Mouse (Mus musculus): ENCODE measurements around the gene Snx6.
"Not testable (repeated sequence)": the region's sequence is repeated elsewhere in the genome, so short reads cannot be mapped to it uniquely, and the experiment has no call there.

Gene Snx6

GRCm38 (mm10) chr12:54795153-54795998 lies at the start of gene Snx6:
Gene Snx6 (minus strand): TSS chr12:54795703.
- peak; percentile 69 for DNase-seq (ENCODE audit: low read depth, low spot score)

GRCm38 (mm10) chr12:54844415-54844814 lies 48.9 kb upstream of the Snx6 start:
- no peak for DNase-seq (ENCODE audit: low read depth, low spot score)

GRCm38 (mm10) chr12:54841576-54841975 lies 46.1 kb upstream of the Snx6 start:
- no peak for DNase-seq (ENCODE audit: low read depth, low spot score)

GRCm38 (mm10) chr12:54839815-54840214 lies 44.3 kb upstream of the Snx6 start:
- DNase-seq (ENCODE audit: low read depth, low spot score), result no peak

GRCm38 (mm10) chr12:54838931-54839330 lies 43.4 kb upstream of the Snx6 start:
- DNase-seq (ENCODE audit: low read depth, low spot score), result no peak

- DNase-seq (ENCODE audit: low read depth, low spot score), result no peak
These were observed 40.4 kb upstream of the Snx6 start for GRCm38 (mm10) chr12:54835608-54836570.

- peak; percentile 79 for DNase-seq (ENCODE audit: low read depth, low spot score)
These were observed 39.5 kb upstream of the Snx6 start for GRCm38 (mm10) chr12:54834925-54835447.

- no peak for DNase-seq (ENCODE audit: low read depth, low spot score)
These were observed 38.4 kb upstream of the Snx6 start for GRCm38 (mm10) chr12:54833856-54834399.

GRCm38 (mm10) chr12:54831927-54832326 lies 36.4 kb upstream of the Snx6 start:
- not testable (repeated sequence) for DNase-seq (ENCODE audit: low read depth, low spot score)

- DNase-seq (ENCODE audit: low read depth, low spot score), result peak; percentile 66
These were observed 35.1 kb upstream of the Snx6 start for GRCm38 (mm10) chr12:54830574-54830973.

GRCm38 (mm10) chr12:54829876-54830275 lies 34.4 kb upstream of the Snx6 start:
- no peak for DNase-seq (ENCODE audit: low read depth, low spot score)

GRCm38 (mm10) chr12:54828043-54828442 lies 32.5 kb upstream of the Snx6 start:
- no peak for DNase-seq (ENCODE audit: low read depth, low spot score)

- DNase-seq (ENCODE audit: low read depth, low spot score), result no peak
These were observed 29.7 kb upstream of the Snx6 start for GRCm38 (mm10) chr12:54825202-54825601.

- peak; percentile 80 for DNase-seq (ENCODE audit: low read depth, low spot score)
These were observed 27.4 kb upstream of the Snx6 start for GRCm38 (mm10) chr12:54822836-54823426.

- no peak for DNase-seq (ENCODE audit: low read depth, low spot score)
These were observed 25.2 kb upstream of the Snx6 start for GRCm38 (mm10) chr12:54820684-54821161.

GRCm38 (mm10) chr12:54819181-54819935 lies 23.9 kb upstream of the Snx6 start:
- DNase-seq (ENCODE audit: low read depth, low spot score), result no peak

GRCm38 (mm10) chr12:54810142-54810541 lies 14.6 kb upstream of the Snx6 start:
- DNase-seq (ENCODE audit: low read depth, low spot score), result no peak

GRCm38 (mm10) chr12:54807481-54807880 lies 12.0 kb upstream of the Snx6 start:
- DNase-seq (ENCODE audit: low read depth, low spot score), result no peak

- DNase-seq (ENCODE audit: low read depth, low spot score), result no peak
These were observed 10.6 kb upstream of the Snx6 start for GRCm38 (mm10) chr12:54806131-54806530.

- DNase-seq (ENCODE audit: low read depth, low spot score), result no peak
These were observed 9.9 kb upstream of the Snx6 start for GRCm38 (mm10) chr12:54805254-54806002.
